Mouse (Mus musculus): ENCODE data around the gene Cacna1a. TPM values are rescaled to one million over a fixed set of nuclear protein-coding genes. Genes with fewer than 3 reads are reported as not detected.

Gene Cacna1a
- 5.3 and 9.1 TPM in 2 replicates for polyA plus RNA-seq (2014; fragmentation: Nextera tagmentation; extraction: Ambion mirVana)

GRCm38 (mm10) chr8:84388275-84388674, at the start of gene Cacna1a:
Gene Cacna1a (plus strand): TSS chr8:84388440.
- no peak within 1 kb of the TSS for H3K27ac ChIP-seq (replicated peaks; ENCODE audit: low read depth, low read length)
- H3K36me3 ChIP-seq (ENCODE audit: control insufficient read depth, insufficient read depth, low read length): no peaks in the 10 kb centered on the region
- no peaks in the 10 kb centered on the region for H3K9me3 ChIP-seq (ENCODE audit: control insufficient read depth, low read length)
- no peak for DNase-seq (ENCODE audit: low spot score)
- no peaks in the 10 kb centered on the region for H3K4me1 ChIP-seq (ENCODE audit: control insufficient read depth, insufficient read depth, low read length)
- ATAC-seq (ENCODE audit: insufficient number of reproducible peaks, low FRiP score, low TSS enrichment, low read depth): no peak
- no peak within 1 kb of the TSS for H3K9ac ChIP-seq (ENCODE audit: low read length)
- H3K4me2 ChIP-seq (ENCODE audit: low read depth, severe bottlenecking): no peak within 1 kb of the TSS
- H3K27me3 ChIP-seq (ENCODE audit: control insufficient read depth, insufficient read depth, low read length): no peaks in the 10 kb centered on the region
- 84% methylated on average over 3 of the region's 3 CpGs for WGBS
- no peak within 1 kb of the TSS for H3K4me3 ChIP-seq (ENCODE audit: low read depth, low read length)

GRCm38 (mm10) chr8:84338493-84338892, 49.7 kb upstream of the Cacna1a start:
- ATAC-seq (ENCODE audit: insufficient number of reproducible peaks, low FRiP score, low TSS enrichment, low read depth): no peak
- no peaks in the 10 kb centered on the region for H3K4me1 ChIP-seq (ENCODE audit: control insufficient read depth, insufficient read depth, low read length)

DNA sequence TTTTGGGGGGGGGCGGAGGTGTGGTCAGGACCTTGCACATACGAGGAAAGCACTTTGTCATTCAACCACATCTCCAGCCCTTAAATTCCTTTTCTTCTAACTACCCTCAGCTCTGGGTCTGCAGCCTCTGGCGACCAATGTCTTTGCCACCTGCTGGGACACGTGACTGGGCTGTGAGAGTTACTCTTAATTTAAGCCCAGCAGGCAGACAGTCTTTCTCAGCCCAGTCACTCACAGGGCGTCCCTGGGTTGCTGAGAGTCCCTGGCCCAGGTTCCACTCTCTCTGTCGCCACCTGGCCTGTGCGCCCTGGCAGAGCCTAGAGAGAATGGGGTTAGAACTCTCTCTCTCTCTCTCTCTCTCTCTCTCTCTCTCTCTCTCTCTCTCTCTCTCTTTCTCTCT, 48.9 kb upstream of the Cacna1a start:
- H3K4me1 ChIP-seq (ENCODE audit: control insufficient read depth, insufficient read depth, low read length): no peaks in the 10 kb centered on the region
- no peak overlapping the region for H3K4me3 ChIP-seq (ENCODE audit: low read depth, low read length)
- no peak overlapping the region for H3K9ac ChIP-seq (ENCODE audit: low read length)
- DNase-seq (ENCODE audit: low spot score): no peak
- H3K27ac ChIP-seq (replicated peaks; ENCODE audit: low read depth, low read length): no peak overlapping the region
- H3K27me3 ChIP-seq (ENCODE audit: control insufficient read depth, insufficient read depth, low read length): peaks cover 15% of the 10 kb centered on the region
- no peak for ATAC-seq (ENCODE audit: insufficient number of reproducible peaks, low FRiP score, low TSS enrichment, low read depth)
- H3K36me3 ChIP-seq (ENCODE audit: control insufficient read depth, insufficient read depth, low read length): no peaks in the 10 kb centered on the region; the same call in 1 of the 2 replicates
- 4% methylated on average over 7 of the region's 7 CpGs for WGBS
- no peak overlapping the region for H3K4me2 ChIP-seq (ENCODE audit: low read depth, severe bottlenecking)
- no peaks in the 10 kb centered on the region for H3K9me3 ChIP-seq (ENCODE audit: control insufficient read depth, low read length)

More at GRCm38 (mm10) chr8:84338493-84338892, 49.7 kb upstream of the Cacna1a start:
- DNase-seq (ENCODE audit: low spot score): no peak
- H3K9ac ChIP-seq (ENCODE audit: low read length): no peak overlapping the region
- peak overlapping the region; percentile 8; the same call in 1 of the 2 replicates for H3K4me2 ChIP-seq (ENCODE audit: low read depth, severe bottlenecking)
- H3K9me3 ChIP-seq (ENCODE audit: control insufficient read depth, low read length): no peaks in the 10 kb centered on the region
- peaks cover 15% of the 10 kb centered on the region for H3K27me3 ChIP-seq (ENCODE audit: control insufficient read depth, insufficient read depth, low read length)
- no peaks in the 10 kb centered on the region; the same call in 1 of the 2 replicates for H3K36me3 ChIP-seq (ENCODE audit: control insufficient read depth, insufficient read depth, low read length)
- 17% methylated on average over 17 of the region's 17 CpGs for WGBS
- no peak overlapping the region for H3K4me3 ChIP-seq (ENCODE audit: low read depth, low read length)
- no peak overlapping the region for H3K27ac ChIP-seq (replicated peaks; ENCODE audit: low read depth, low read length)

GRCm38 (mm10) chr8:84339867-84340266, 48.4 kb upstream of the Cacna1a start:
- no peak overlapping the region for H3K4me2 ChIP-seq (ENCODE audit: low read depth, severe bottlenecking)
- H3K27me3 ChIP-seq (ENCODE audit: control insufficient read depth, insufficient read depth, low read length): peaks cover 15% of the 10 kb centered on the region
- no peaks in the 10 kb centered on the region for H3K9me3 ChIP-seq (ENCODE audit: control insufficient read depth, low read length)
- no peaks in the 10 kb centered on the region for H3K4me1 ChIP-seq (ENCODE audit: control insufficient read depth, insufficient read depth, low read length)
- no peak overlapping the region for H3K27ac ChIP-seq (replicated peaks; ENCODE audit: low read depth, low read length)
- H3K4me3 ChIP-seq (ENCODE audit: low read depth, low read length): no peak overlapping the region
- no peaks in the 10 kb centered on the region; the same call in 1 of the 2 replicates for H3K36me3 ChIP-seq (ENCODE audit: control insufficient read depth, insufficient read depth, low read length)
- no peak for DNase-seq (ENCODE audit: low spot score)
- 54% methylated on average over 4 of the region's 4 CpGs for WGBS
- no peak for ATAC-seq (ENCODE audit: insufficient number of reproducible peaks, low FRiP score, low TSS enrichment, low read depth)
- H3K9ac ChIP-seq (ENCODE audit: low read length): no peak overlapping the region

GRCm38 (mm10) chr8:84340671-84341070, 47.6 kb upstream of the Cacna1a start:
- Histone ChIP-seq H3K27me3 (ENCODE audit: control insufficient read depth, insufficient read depth, low read length) (peaks cover 15% of the 10 kb centered on the region), H3K36me3 (ENCODE audit: control insufficient read depth, insufficient read depth, low read length) (no peaks in the 10 kb centered on the region; the same call in 1 of the 2 replicates), H3K4me1 (ENCODE audit: control insufficient read depth, insufficient read depth, low read length) (no peaks in the 10 kb centered on the region), H3K9me3 (ENCODE audit: control insufficient read depth, low read length) (no peaks in the 10 kb centered on the region), H3K27ac (replicated peaks; ENCODE audit: low read depth, low read length) (no peak overlapping the region), H3K9ac (ENCODE audit: low read length) (no peak overlapping the region), H3K4me2 (ENCODE audit: low read depth, severe bottlenecking) (no peak overlapping the region), H3K4me3 (ENCODE audit: low read depth, low read length) (no peak overlapping the region)
- DNase-seq (ENCODE audit: low spot score) (no peak), ATAC-seq (ENCODE audit: insufficient number of reproducible peaks, low FRiP score, low TSS enrichment, low read depth) (no peak)
- whole genome bisulfite sequencing: 10% methylated on average over 2 of the region's 2 CpGs

GRCm38 (mm10) chr8:84345493-84345892, 42.7 kb upstream of the Cacna1a start:
- DNase-seq (ENCODE audit: low spot score): no peak
- WGBS: 78% methylated on average over 7 of the region's 7 CpGs
- Histone ChIP-seq H3K4me3 (ENCODE audit: low read depth, low read length) (no peak overlapping the region), H3K27ac (replicated peaks; ENCODE audit: low read depth, low read length) (no peak overlapping the region), H3K4me1 (ENCODE audit: control insufficient read depth, insufficient read depth, low read length) (no peaks in the 10 kb centered on the region), H3K9me3 (ENCODE audit: control insufficient read depth, low read length) (no peaks in the 10 kb centered on the region), H3K4me2 (ENCODE audit: low read depth, severe bottlenecking) (no peak overlapping the region), H3K27me3 (ENCODE audit: control insufficient read depth, insufficient read depth, low read length) (no peaks in the 10 kb centered on the region), H3K36me3 (ENCODE audit: control insufficient read depth, insufficient read depth, low read length) (no peaks in the 10 kb centered on the region; the same call in 1 of the 2 replicates), H3K9ac (ENCODE audit: low read length) (0 out of 2 replicates have a peak overlapping the region, but pooled peaks have one; percentile 2)
- ATAC-seq (ENCODE audit: insufficient number of reproducible peaks, low FRiP score, low TSS enrichment, low read depth): no peak

DNA sequence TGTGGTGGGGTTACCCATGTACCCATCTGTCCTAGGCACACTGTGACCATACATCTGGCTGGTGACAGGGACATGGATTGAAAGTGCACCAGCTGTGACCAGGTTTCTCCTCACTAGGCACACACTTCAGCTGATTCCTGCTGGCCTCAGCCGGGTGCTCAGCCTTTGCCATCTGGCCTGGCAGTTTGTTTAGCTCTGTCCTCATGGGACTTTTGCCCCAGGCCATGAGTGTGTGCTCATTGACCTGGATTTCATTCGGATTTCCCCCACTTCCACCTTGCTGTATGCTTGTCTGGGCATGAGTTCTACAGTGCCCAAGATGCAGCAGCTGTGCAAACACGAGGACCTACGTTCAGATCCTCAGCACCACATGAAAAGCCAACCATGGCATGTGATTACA, 41.8 kb upstream of the Cacna1a start:
- 61% methylated on average over 4 of the region's 4 CpGs for WGBS
- H3K4me3 ChIP-seq (ENCODE audit: low read depth, low read length): no peak overlapping the region
- ATAC-seq (ENCODE audit: insufficient number of reproducible peaks, low FRiP score, low TSS enrichment, low read depth): no peak

GRCm38 (mm10) chr8:84349526-84349925, 38.7 kb upstream of the Cacna1a start:
- H3K9me3 ChIP-seq (ENCODE audit: control insufficient read depth, low read length): no peaks in the 10 kb centered on the region
- DNase-seq (ENCODE audit: low spot score): no peak
- H3K36me3 ChIP-seq (ENCODE audit: control insufficient read depth, insufficient read depth, low read length): no peaks in the 10 kb centered on the region
- no peaks in the 10 kb centered on the region for H3K27me3 ChIP-seq (ENCODE audit: control insufficient read depth, insufficient read depth, low read length)
- WGBS: 61% methylated on average over 1 of the region's 1 CpGs
- no peak overlapping the region for H3K27ac ChIP-seq (replicated peaks; ENCODE audit: low read depth, low read length)
- no peak for ATAC-seq (ENCODE audit: insufficient number of reproducible peaks, low FRiP score, low TSS enrichment, low read depth)
- no peaks in the 10 kb centered on the region for H3K4me1 ChIP-seq (ENCODE audit: control insufficient read depth, insufficient read depth, low read length)
- H3K9ac ChIP-seq (ENCODE audit: low read length): no peak overlapping the region
- H3K4me2 ChIP-seq (ENCODE audit: low read depth, severe bottlenecking): no peak overlapping the region
- no peak overlapping the region for H3K4me3 ChIP-seq (ENCODE audit: low read depth, low read length)

More for the DNA sequence above, 41.8 kb upstream of the Cacna1a start:
- Histone ChIP-seq H3K27ac (replicated peaks; ENCODE audit: low read depth, low read length) (no peak overlapping the region), H3K36me3 (ENCODE audit: control insufficient read depth, insufficient read depth, low read length) (no peaks in the 10 kb centered on the region), H3K9me3 (ENCODE audit: control insufficient read depth, low read length) (no peaks in the 10 kb centered on the region), H3K4me2 (ENCODE audit: low read depth, severe bottlenecking) (no peak overlapping the region), H3K27me3 (ENCODE audit: control insufficient read depth, insufficient read depth, low read length) (no peaks in the 10 kb centered on the region), H3K9ac (ENCODE audit: low read length) (no peak overlapping the region), H3K4me1 (ENCODE audit: control insufficient read depth, insufficient read depth, low read length) (no peaks in the 10 kb centered on the region)
- DNase-seq (ENCODE audit: low spot score): no peak

DNA sequence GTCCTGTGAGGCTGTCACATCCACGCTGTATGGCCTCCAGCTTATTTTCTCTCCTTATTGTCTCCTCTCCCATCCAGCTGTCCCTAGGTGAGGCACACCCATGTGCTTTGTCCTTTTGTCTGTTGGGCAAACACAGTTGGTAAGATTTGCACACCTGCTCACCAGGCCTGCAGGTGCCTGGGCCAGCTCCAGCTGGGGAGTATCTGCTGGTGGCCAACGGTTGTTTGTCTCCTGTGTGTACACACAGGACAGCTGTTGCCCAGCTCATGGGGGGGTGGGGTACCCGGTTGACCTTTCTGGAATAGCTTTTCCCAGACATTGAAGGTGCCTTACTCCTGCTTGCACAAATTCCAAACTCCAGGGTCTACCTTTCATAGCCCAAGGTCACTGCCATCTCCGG, 37.3 kb upstream of the Cacna1a start:
- 83% methylated on average over 4 of the region's 4 CpGs for WGBS
- Histone ChIP-seq H3K27ac (replicated peaks; ENCODE audit: low read depth, low read length) (no peak overlapping the region), H3K9me3 (ENCODE audit: control insufficient read depth, low read length) (no peaks in the 10 kb centered on the region), H3K9ac (ENCODE audit: low read length) (no peak overlapping the region), H3K4me2 (ENCODE audit: low read depth, severe bottlenecking) (no peak overlapping the region), H3K27me3 (ENCODE audit: control insufficient read depth, insufficient read depth, low read length) (no peaks in the 10 kb centered on the region), H3K4me1 (ENCODE audit: control insufficient read depth, insufficient read depth, low read length) (no peaks in the 10 kb centered on the region), H3K36me3 (ENCODE audit: control insufficient read depth, insufficient read depth, low read length) (no peaks in the 10 kb centered on the region), H3K4me3 (ENCODE audit: low read depth, low read length) (no peak overlapping the region)
- no peak for DNase-seq (ENCODE audit: low spot score)
- ATAC-seq (ENCODE audit: insufficient number of reproducible peaks, low FRiP score, low TSS enrichment, low read depth): no peak

All from limb, embryonic 11.5 days (tissue).